Mouse (Mus musculus) forebrain, embryonic 13.5 days (tissue): ENCODE data around the gene Wfdc17. TPM values are rescaled to one million over a fixed set of nuclear protein-coding genes. Genes with fewer than 3 reads are reported as not detected.

Experiments
- ATAC-seq: fragments of 200-750 bp; cut with Nextera tagmentation; 2 replicates; pipeline ENCODE4 v1.8.0; 2017
- H3K27ac ChIP-seq: fragments of 300-500 bp; sonication (generic); 2 replicates; pipeline ENCODE4 v1.5.1; 2015; ENCODE audit warnings: inconsistent platforms, mild to moderate bottlenecking, moderate library complexity
- H3K27me3 ChIP-seq: fragments of 300-500 bp; sonication (generic); 2 replicates; pipeline ENCODE4 v1.6.1; 2015; ENCODE audit warnings: mild to moderate bottlenecking, inconsistent platforms
- H3K36me3 ChIP-seq: fragments of 300-500 bp; sonication (generic); 2 replicates; pipeline ENCODE4 v1.6.1; 2015; ENCODE audit warnings: mild to moderate bottlenecking, inconsistent platforms; ENCODE audit not compliant: poor library complexity, severe bottlenecking
- H3K4me1 ChIP-seq: fragments of 300-500 bp; sonication (generic); 2 replicates; pipeline ENCODE4 v1.6.1; 2015; ENCODE audit warnings: inconsistent platforms
- H3K4me2 ChIP-seq: fragments of 300-500 bp; sonication (generic); 2 replicates; pipeline ENCODE4 v1.6.1; 2015; ENCODE audit warnings: inconsistent platforms, mild to moderate bottlenecking, moderate library complexity
- H3K4me3 ChIP-seq: fragments of 300-500 bp; sonication (generic); 2 replicates; pipeline ENCODE4 v1.5.1; 2015; ENCODE audit warnings: mild to moderate bottlenecking, inconsistent platforms
- H3K9ac ChIP-seq: fragments of 300-500 bp; sonication (generic); 2 replicates; pipeline ENCODE4 v1.6.1; 2015; ENCODE audit warnings: mild to moderate bottlenecking, inconsistent platforms
- H3K9me3 ChIP-seq: fragments of 300-500 bp; sonication (generic); replicated peaks from 2 replicates; pipeline ENCODE4 v1.6.1; 2016; ENCODE audit warnings: inconsistent platforms
- WGBS: fragments of 180-500 bp; shearing (Covaris S2); methylation state at CpG from one replicate; pipeline ENCODE4 v1.1.7; 2015; 5-methylcytosine and 5-hydroxymethylcytosine counted together
- polyA plus RNA-seq: library from polyadenylated mRNA; unstranded; fragments of >200 nt; fragmentation: Nextera tagmentation; extraction: Ambion mirVana; gene quantifications from 2 replicates; pipeline ENCODE4 v1.2.1, GENCODE M21; 2015

Gene Wfdc17
- not detected in 2 replicates for polyA plus RNA-seq

DNA sequence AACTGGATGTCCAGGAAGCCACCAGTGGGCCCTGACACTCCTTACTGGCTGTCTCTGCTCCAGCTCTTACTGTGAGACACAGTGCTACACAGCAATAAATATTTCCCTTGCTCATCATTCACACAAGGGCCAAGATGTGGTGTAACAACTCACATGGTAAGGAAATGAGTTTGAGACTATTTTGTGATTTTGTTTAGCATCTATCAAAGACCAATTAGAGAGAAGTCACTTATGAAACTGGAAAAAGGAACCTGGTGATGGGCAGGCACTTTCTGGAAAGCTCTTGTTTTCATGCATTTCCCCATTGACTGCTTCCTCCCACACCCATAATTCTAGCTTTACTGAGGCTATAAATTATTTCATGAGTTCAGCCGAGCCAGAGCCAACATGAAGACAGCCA, at the start of gene Wfdc17:
TSS of gene Wfdc17 (plus strand) at position 287 of the 400 bp plus-strand sequence.
- ATAC-seq, result no peak
- WGBS, result 48% methylated on average over 1 of the region's 1 CpGs
- Histone ChIP-seq H3K4me1 (no peaks in the 10 kb centered on the region), H3K27me3 (no peaks in the 10 kb centered on the region), H3K9me3 (no peaks in the 10 kb centered on the region), H3K4me3 (no peak within 1 kb of the TSS), H3K9ac (no peak within 1 kb of the TSS), H3K4me2 (no peak within 1 kb of the TSS), H3K27ac (no peak within 1 kb of the TSS), H3K36me3 (no peaks in the 10 kb centered on the region)

- Histone ChIP-seq H3K4me3 (no peak overlapping the region), H3K4me2 (no peak overlapping the region), H3K36me3 (no peaks in the 10 kb centered on the region), H3K4me1 (no peaks in the 10 kb centered on the region), H3K27me3 (no peaks in the 10 kb centered on the region), H3K9me3 (no peaks in the 10 kb centered on the region), H3K9ac (no peak overlapping the region), H3K27ac (no peak overlapping the region)
- ATAC-seq, result no peak
- 92% methylated on average over 8 of the region's 8 CpGs for WGBS
Measured at GRCm38 (mm10) chr11:83654606-83655005, 49.2 kb upstream of the Wfdc17 start.

DNA sequence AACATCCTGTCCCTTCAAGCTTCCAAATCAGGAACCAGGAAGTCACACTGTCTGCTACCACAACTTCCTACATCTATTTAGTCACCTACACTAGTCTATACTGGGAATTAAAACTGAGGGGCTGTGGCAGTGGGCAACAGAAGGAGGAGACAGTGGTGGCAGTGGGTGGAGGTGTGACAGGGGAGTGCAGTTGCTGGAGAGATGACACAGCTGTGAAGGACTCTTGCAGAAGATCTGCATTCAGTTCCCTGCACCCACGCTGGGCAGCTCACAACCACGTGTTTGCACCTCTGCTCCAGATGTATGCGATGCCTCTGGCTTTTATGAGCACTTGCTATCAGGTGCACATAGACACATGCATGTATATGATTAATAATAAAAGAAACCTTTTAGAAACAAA, 46.3 kb upstream of the Wfdc17 start:
- Histone ChIP-seq H3K4me1 (no peaks in the 10 kb centered on the region), H3K36me3 (no peaks in the 10 kb centered on the region), H3K27me3 (no peaks in the 10 kb centered on the region), H3K9me3 (no peaks in the 10 kb centered on the region), H3K9ac (no peak overlapping the region), H3K4me2 (no peak overlapping the region), H3K4me3 (no peak overlapping the region), H3K27ac (no peak overlapping the region)
- WGBS, result 93% methylated on average over 3 of the region's 3 CpGs
- ATAC-seq, result no peak

DNA sequence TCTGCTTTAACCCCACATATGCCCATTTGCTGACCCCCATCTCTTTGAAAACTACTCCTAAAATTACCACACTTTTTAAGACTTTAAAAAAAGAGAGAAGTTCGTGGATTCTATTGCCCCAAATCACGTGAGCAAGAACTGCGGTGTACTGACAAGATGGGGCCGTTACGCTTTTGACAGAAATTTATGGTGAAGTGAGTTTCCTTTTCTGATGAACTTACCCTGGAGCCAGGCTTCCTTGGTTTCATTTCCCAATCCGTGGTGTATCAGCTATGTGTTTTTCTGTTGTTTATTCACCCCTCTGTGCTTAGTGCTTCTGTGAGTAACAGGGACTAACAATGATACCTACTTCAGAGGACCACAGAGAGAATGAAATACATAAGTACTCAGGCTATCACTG, 45.0 kb upstream of the Wfdc17 start:
- H3K36me3 ChIP-seq, result no peaks in the 10 kb centered on the region
- H3K4me2 ChIP-seq, result no peak overlapping the region
- H3K27me3 ChIP-seq, result no peaks in the 10 kb centered on the region
- 88% methylated on average over 6 of the region's 6 CpGs for WGBS
- H3K9me3 ChIP-seq, result no peaks in the 10 kb centered on the region
- H3K27ac ChIP-seq, result no peak overlapping the region
- no peaks in the 10 kb centered on the region for H3K4me1 ChIP-seq
- no peak overlapping the region for H3K9ac ChIP-seq
- ATAC-seq, result no peak
- H3K4me3 ChIP-seq, result no peak overlapping the region

DNA sequence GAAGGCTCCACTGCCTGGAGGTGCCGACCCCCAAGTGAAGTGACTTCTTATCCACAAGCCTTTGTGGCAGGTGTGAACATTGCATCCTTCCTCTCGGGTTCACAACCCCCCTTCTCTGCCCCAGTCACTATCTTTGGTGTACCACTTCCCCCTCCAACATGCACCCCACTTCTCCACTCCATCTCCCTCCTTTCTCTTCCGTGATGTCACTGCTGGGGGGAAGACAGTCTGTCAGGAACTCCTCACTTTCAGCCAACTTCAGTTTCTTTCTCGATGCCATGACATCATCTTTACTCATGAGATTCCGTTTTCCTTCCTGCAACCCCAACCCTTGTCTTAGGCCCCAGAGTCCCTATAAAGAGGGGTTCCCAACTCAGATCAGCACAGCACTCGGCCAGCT, 41.6 kb upstream of the Wfdc17 start, which contains the start of gene Ccl4:
TSS of gene Ccl4 (plus strand) at position 381 of the 400 bp plus-strand sequence.
- no peak within 1 kb of the TSS for H3K27ac ChIP-seq
- no peaks in the 10 kb centered on the region for H3K4me1 ChIP-seq
- 84% methylated on average over 6 of the region's 6 CpGs for WGBS
- no peak within 1 kb of the TSS for H3K9ac ChIP-seq
- H3K27me3 ChIP-seq, result no peaks in the 10 kb centered on the region
- no peak for ATAC-seq
- H3K4me2 ChIP-seq, result no peak within 1 kb of the TSS
- no peaks in the 10 kb centered on the region for H3K9me3 ChIP-seq
- no peak within 1 kb of the TSS for H3K4me3 ChIP-seq
- no peaks in the 10 kb centered on the region for H3K36me3 ChIP-seq

- Histone ChIP-seq H3K4me2 (no peak overlapping the region), H3K9ac (no peak overlapping the region), H3K4me3 (no peak overlapping the region), H3K4me1 (no peaks in the 10 kb centered on the region), H3K9me3 (no peaks in the 10 kb centered on the region), H3K36me3 (no peaks in the 10 kb centered on the region), H3K27ac (no peak overlapping the region), H3K27me3 (no peaks in the 10 kb centered on the region)
- WGBS, result 91% methylated on average over 5 of the region's 5 CpGs
- ATAC-seq, result no peak
Measured at GRCm38 (mm10) chr11:83663532-83663931, 40.3 kb upstream of the Wfdc17 start.

GRCm38 (mm10) chr11:83671743-83672142, 32.0 kb upstream of the Wfdc17 start:
- no peak for ATAC-seq
- H3K9ac ChIP-seq, result no peak overlapping the region
- no peaks in the 10 kb centered on the region for H3K4me1 ChIP-seq
- H3K4me3 ChIP-seq, result no peak overlapping the region
- H3K27me3 ChIP-seq, result no peaks in the 10 kb centered on the region
- H3K9me3 ChIP-seq, result no peaks in the 10 kb centered on the region
- no peaks in the 10 kb centered on the region for H3K36me3 ChIP-seq
- H3K27ac ChIP-seq, result no peak overlapping the region
- no peak overlapping the region for H3K4me2 ChIP-seq

DNA sequence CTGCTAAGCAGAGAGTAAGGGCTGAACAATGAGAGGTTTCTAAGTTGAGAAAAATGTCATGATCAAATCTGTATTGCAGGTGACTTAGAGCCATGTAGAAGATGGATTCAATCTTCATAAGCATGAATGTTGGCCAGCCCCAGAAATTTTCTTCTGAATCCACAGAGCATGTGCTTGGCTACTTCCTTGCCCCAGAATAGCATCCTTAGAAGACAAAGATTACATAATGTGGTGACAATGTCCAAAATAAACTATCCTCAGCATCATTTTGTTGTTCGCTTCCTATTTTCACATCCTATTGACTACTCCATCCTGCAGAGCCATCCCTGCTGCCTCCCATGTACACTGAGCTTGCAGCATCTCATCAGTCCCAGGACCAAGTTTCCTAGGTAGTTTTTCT, 28.1 kb upstream of the Wfdc17 start:
- no peak for ATAC-seq
- H3K9me3 ChIP-seq, result no peaks in the 10 kb centered on the region
- H3K4me3 ChIP-seq, result no peak overlapping the region
- no peaks in the 10 kb centered on the region for H3K27me3 ChIP-seq
- H3K4me1 ChIP-seq, result no peaks in the 10 kb centered on the region
- WGBS, result 87% methylated on average over 1 of the region's 1 CpGs
- H3K36me3 ChIP-seq, result no peaks in the 10 kb centered on the region
- H3K27ac ChIP-seq, result no peak overlapping the region
- no peak overlapping the region for H3K4me2 ChIP-seq
- no peak overlapping the region for H3K9ac ChIP-seq

GRCm38 (mm10) chr11:83689918-83690317, 13.9 kb upstream of the Wfdc17 start:
- Histone ChIP-seq H3K27me3 (no peaks in the 10 kb centered on the region), H3K9me3 (no peaks in the 10 kb centered on the region), H3K4me1 (no peaks in the 10 kb centered on the region), H3K36me3 (no peaks in the 10 kb centered on the region), H3K4me3 (no peak overlapping the region), H3K27ac (no peak overlapping the region), H3K9ac (no peak overlapping the region), H3K4me2 (no peak overlapping the region)
- WGBS, result 76% methylated on average over 1 of the region's 1 CpGs
- no peak for ATAC-seq

DNA sequence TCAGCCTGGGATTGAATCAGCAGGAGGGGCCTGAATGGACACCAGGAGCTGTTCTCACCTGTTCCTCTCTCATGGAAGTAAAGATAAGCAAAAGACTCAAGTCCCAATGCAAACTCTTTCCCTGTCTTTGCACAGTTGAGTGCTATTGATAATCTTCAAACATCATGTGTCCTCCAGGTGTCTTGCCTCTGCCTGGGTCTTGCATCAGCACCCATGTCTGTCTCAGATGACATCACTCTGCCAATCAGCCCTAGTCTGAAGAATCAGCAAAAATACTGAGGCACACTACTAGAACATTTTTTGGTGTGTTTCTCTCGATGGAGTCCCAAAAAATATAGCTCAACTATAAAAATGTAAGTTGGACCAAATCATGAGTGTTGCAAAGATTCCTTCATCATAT, 11.8 kb upstream of the Wfdc17 start:
- 74% methylated on average over 1 of the region's 1 CpGs for WGBS
- no peaks in the 10 kb centered on the region for H3K36me3 ChIP-seq
- H3K4me2 ChIP-seq, result no peak overlapping the region
- no peak overlapping the region for H3K27ac ChIP-seq
- no peaks in the 10 kb centered on the region for H3K27me3 ChIP-seq
- no peaks in the 10 kb centered on the region for H3K4me1 ChIP-seq
- no peak overlapping the region for H3K4me3 ChIP-seq
- no peak overlapping the region for H3K9ac ChIP-seq
- no peak for ATAC-seq
- H3K9me3 ChIP-seq, result no peaks in the 10 kb centered on the region

DNA sequence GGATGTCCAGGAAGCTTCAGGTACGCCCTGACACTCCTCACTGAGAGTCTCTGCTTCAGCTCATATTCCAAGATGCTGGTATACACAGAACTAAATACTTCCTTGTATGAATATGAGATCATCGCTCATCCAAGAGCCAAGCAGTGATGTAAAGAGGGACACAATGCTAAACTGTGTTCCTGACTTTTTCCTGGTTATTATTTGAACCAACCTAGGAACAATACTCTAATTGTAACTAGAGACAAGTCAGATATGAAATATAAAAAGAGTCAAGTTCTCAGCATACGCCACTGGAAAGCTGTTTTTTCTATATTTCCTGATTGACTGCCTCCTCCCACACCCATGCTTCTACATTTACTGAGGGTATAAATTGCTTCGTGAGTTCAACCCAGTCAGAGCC, 4.9 kb downstream of the Wfdc17 start, which contains the start of gene Wfdc18:
TSS of gene Wfdc18 (plus strand) at position 301 of the 400 bp plus-strand sequence.
- no peaks in the 10 kb centered on the region for H3K27me3 ChIP-seq
- no peaks in the 10 kb centered on the region for H3K4me1 ChIP-seq
- H3K27ac ChIP-seq, result no peak within 1 kb of the TSS
- no peak within 1 kb of the TSS for H3K9ac ChIP-seq
- H3K9me3 ChIP-seq, result no peaks in the 10 kb centered on the region
- H3K36me3 ChIP-seq, result no peaks in the 10 kb centered on the region
- no peak for ATAC-seq
- WGBS, result 78% methylated on average over 4 of the region's 4 CpGs
- H3K4me2 ChIP-seq, result no peak within 1 kb of the TSS
- H3K4me3 ChIP-seq, result no peak within 1 kb of the TSS

DNA sequence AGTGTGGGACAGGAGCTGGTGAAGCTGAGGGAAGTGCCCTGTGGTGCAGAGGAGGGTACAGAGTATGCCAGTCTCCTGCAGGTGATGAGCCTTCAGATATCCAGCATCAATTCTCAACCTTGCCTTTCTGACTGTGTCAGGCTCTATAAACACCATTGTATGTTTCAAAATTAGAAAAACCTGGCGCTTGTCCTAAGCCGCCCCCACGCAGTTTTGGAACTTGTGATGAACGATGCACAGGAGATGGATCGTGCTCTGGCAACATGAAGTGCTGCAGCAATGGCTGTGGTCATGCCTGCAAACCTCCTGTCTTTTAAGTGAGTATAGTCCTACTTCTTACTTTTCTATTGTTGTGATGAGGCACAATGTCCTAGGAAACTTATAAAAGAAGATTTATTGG, 5.9 kb downstream of the Wfdc17 start:
- WGBS, result 92% methylated on average over 5 of the region's 5 CpGs

DNA sequence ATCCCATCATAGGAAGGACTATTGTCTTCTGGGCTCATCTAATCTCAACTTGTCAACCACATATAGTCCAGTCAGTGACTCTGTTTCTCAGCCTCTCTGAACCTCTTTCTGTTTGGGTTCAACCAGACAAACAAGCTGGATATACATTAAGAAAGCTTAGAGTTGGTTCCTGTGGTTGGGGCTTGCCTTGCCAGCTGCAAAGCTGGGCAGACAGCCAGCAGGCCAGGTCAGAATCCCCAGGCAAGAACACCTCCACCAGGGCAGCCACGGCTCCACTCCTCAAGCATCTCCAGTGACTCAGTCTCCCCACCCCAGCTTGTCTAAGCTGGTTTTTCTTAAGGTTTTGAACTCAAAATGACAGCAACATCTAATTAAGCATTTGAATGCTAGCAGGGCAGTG, 8.9 kb downstream of the Wfdc17 start:
- no peaks in the 10 kb centered on the region for H3K36me3 ChIP-seq
- no peaks in the 10 kb centered on the region for H3K9me3 ChIP-seq
- H3K4me2 ChIP-seq, result no peak overlapping the region
- no peak overlapping the region for H3K27ac ChIP-seq
- no peak for ATAC-seq
- H3K4me3 ChIP-seq, result no peak overlapping the region
- no peaks in the 10 kb centered on the region for H3K4me1 ChIP-seq
- WGBS, result 91% methylated on average over 1 of the region's 1 CpGs
- no peaks in the 10 kb centered on the region for H3K27me3 ChIP-seq
- no peak overlapping the region for H3K9ac ChIP-seq

More for the DNA sequence above, 5.9 kb downstream of the Wfdc17 start:
- Histone ChIP-seq H3K27me3 (no peaks in the 10 kb centered on the region), H3K27ac (no peak overlapping the region), H3K4me1 (no peaks in the 10 kb centered on the region), H3K9me3 (no peaks in the 10 kb centered on the region), H3K36me3 (no peaks in the 10 kb centered on the region), H3K9ac (no peak overlapping the region), H3K4me2 (no peak overlapping the region), H3K4me3 (no peak overlapping the region)
- no peak for ATAC-seq
